Mouse (Mus musculus) CD4-positive, CD25-positive, alpha-beta regulatory T cell, adult 2 months (primary cell): ENCODE measurements around the gene Capn1.
A peak's percentile ranks its signal among the peaks of the same experiment; 100 is the strongest.

Source experiments
- DNase-seq: peaks from one replicate; pipeline ENCODE4 v3.0.0-alpha.2; 2012; ENCODE audit warnings: low read depth, low spot score

Capn1 gene

GRCm38 (mm10) chr19:5990033-5990432 is 25.7 kb downstream of the Capn1 start:
- no peak for DNase-seq

- no peak for DNase-seq
Measured at GRCm38 (mm10) chr19:5989585-5989984, 26.1 kb downstream of the Capn1 start.

GRCm38 (mm10) chr19:5988815-5989452 is 26.8 kb downstream of the Capn1 start:
- peak; percentile 51 for DNase-seq

GRCm38 (mm10) chr19:5988027-5988814 is 27.5 kb downstream of the Capn1 start:
- DNase-seq = no peak

GRCm38 (mm10) chr19:5986043-5986442 is 29.7 kb downstream of the Capn1 start, which contains the start of gene Slc22a20:
Gene Slc22a20 (minus strand): TSS chr19:5986143.
- no peak for DNase-seq

- no peak for DNase-seq
Measured at GRCm38 (mm10) chr19:5980477-5980876, 35.2 kb downstream of the Capn1 start.

- DNase-seq = no peak
Measured at GRCm38 (mm10) chr19:5977717-5978116, 38.0 kb downstream of the Capn1 start.

- no peak for DNase-seq
Measured at GRCm38 (mm10) chr19:5975676-5976075, 40.0 kb downstream of the Capn1 start.

- DNase-seq = no peak
Measured at GRCm38 (mm10) chr19:5975112-5975511, 40.6 kb downstream of the Capn1 start.

- DNase-seq = no peak
Measured at GRCm38 (mm10) chr19:5967664-5968063, 48.0 kb downstream of the Capn1 start.

GRCm38 (mm10) chr19:5966786-5967185 is 48.9 kb downstream of the Capn1 start:
- DNase-seq = no peak

- DNase-seq = no peak
Measured at GRCm38 (mm10) chr19:5965910-5966309, 49.8 kb downstream of the Capn1 start.

- peak; percentile 93 for DNase-seq
Measured at GRCm38 (mm10) chr19:5965280-5965679, 50.4 kb downstream of the Capn1 start.

- DNase-seq = peak; percentile 27
Measured at GRCm38 (mm10) chr19:5964804-5965203, 50.9 kb downstream of the Capn1 start.

- peak; percentile 94 for DNase-seq
Measured at GRCm38 (mm10) chr19:5963883-5964562, 51.7 kb downstream of the Capn1 start, which contains the start of gene Pola2. Gene Pola2 (minus strand): TSS chr19:5964202.

GRCm38 (mm10) chr19:5962651-5963050 is 53.0 kb downstream of the Capn1 start:
- DNase-seq = no peak

GRCm38 (mm10) chr19:5957371-5957770 is 58.3 kb downstream of the Capn1 start:
- no peak for DNase-seq

GRCm38 (mm10) chr19:5956685-5957084 is 59.0 kb downstream of the Capn1 start:
- DNase-seq = peak; percentile 83

- DNase-seq = peak; percentile 14
Measured at GRCm38 (mm10) chr19:5955704-5956670, 59.7 kb downstream of the Capn1 start.

GRCm38 (mm10) chr19:5954936-5955335 is 60.8 kb downstream of the Capn1 start:
- no peak for DNase-seq

GRCm38 (mm10) chr19:5954031-5954710 is 61.5 kb downstream of the Capn1 start:
- no peak for DNase-seq
